ENCODE assay signal across 14 mouse cellular contexts in genomic region chr13:112415896-112416295, GRCm38 (mm10). TPM values are rescaled to one million over a fixed set of nuclear protein-coding genes. Genes with fewer than 3 reads are reported as not detected.
DNase-seq lines count a peak whose midpoint lies in the region; ATAC-seq and TF ChIP-seq lines count a peak whose summit lies in the region.
"Had no signal": no experiment of that assay in that cellular context is flagged by ENCODE, and none has a peak within 500 bp of the region (broad histone marks: within the 10 kb centered on the region; RNA-seq: fewer than 3 reads in every experiment).

No protein-coding gene starts in this region.

- no peak overlapping the region for H3K4me3 ChIP-seq in heart, embryonic 16.5 days (ENCODE audit: low read length)
- H3K4me3 ChIP-seq in lung, postnatal 0 days (ENCODE audit: low read depth, low read length) = no peak overlapping the region
- no peak overlapping the region for H3K4me3 ChIP-seq in lung, adult 2 months (replicated peaks; ENCODE audit: extremely low read depth, low read depth, low read length)
- no peak overlapping the region for H3K4me3 ChIP-seq in embryonic fibroblast, embryonic 13.5 days (ENCODE audit: insufficient read depth, low read length)
- no peak overlapping the region for H3K4me3 ChIP-seq in stomach, postnatal 0 days (ENCODE audit: low read depth, low read length)
- H3K4me3 ChIP-seq: midbrain, embryonic 12.5 days had no signal

- WGBS in heart, embryonic 16.5 days = 77% methylated on average over 6 of the region's 6 CpGs
- WGBS in lung, postnatal 0 days = 66% methylated on average over 6 of the region's 6 CpGs
- WGBS in lung, adult 2 months = 79% methylated on average over 6 of the region's 6 CpGs
- WGBS in stomach, postnatal 0 days = 75% methylated on average over 6 of the region's 6 CpGs

- H3K4me2 ChIP-seq in heart, embryonic 16.5 days (ENCODE audit: low read depth, low read length) = no peak overlapping the region
- H3K4me2 ChIP-seq in lung, postnatal 0 days (replicated peaks; ENCODE audit: low read depth, low read length) = no peak overlapping the region
- no peak overlapping the region for H3K4me2 ChIP-seq in stomach, postnatal 0 days (replicated peaks; ENCODE audit: low read depth)
- H3K4me2 ChIP-seq: midbrain, embryonic 12.5 days had no signal

- no peak for TF ChIP-seq EP300 in lung, postnatal 0 days (IDR thresholded peaks at IDR 0.05)
- no peak for TF ChIP-seq EP300 in stomach, postnatal 0 days (optimal IDR thresholded peaks at IDR 0.05)

- TF ChIP-seq CTCF in lung, postnatal 0 days (IDR thresholded peaks at IDR 0.05) = no peak
- no peak for TF ChIP-seq CTCF in lung, adult 2 months (IDR thresholded peaks at IDR 0.05; ENCODE audit: insufficient read depth, low read length)
- no peak for TF ChIP-seq CTCF in embryonic fibroblast, embryonic 13.5 days (IDR thresholded peaks at IDR 0.05; ENCODE audit: borderline replicate concordance, insufficient read depth, low read length)
- no peak for TF ChIP-seq CTCF in stomach, postnatal 0 days (IDR thresholded peaks at IDR 0.05; ENCODE audit: low read depth)

- H3K9ac ChIP-seq in heart, embryonic 16.5 days (ENCODE audit: low read length) = no peak overlapping the region
- no peak overlapping the region for H3K9ac ChIP-seq in lung, postnatal 0 days (replicated peaks; ENCODE audit: low read depth)
- no peak overlapping the region for H3K9ac ChIP-seq in stomach, postnatal 0 days (ENCODE audit: low read length)
- H3K9ac ChIP-seq: midbrain, embryonic 12.5 days had no signal

- TF ChIP-seq POLR2A in lung, adult 2 months (IDR thresholded peaks at IDR 0.05; ENCODE audit: borderline replicate concordance, extremely low read depth, low read depth, low read length) = no peak
- TF ChIP-seq POLR2A in embryonic fibroblast, embryonic 13.5 days (IDR thresholded peaks at IDR 0.05; ENCODE audit: low read depth, low read length) = no peak

- H3K9me3 ChIP-seq in heart, embryonic 16.5 days (replicated peaks; ENCODE audit: control insufficient read depth, low read length) = no peaks in the 10 kb centered on the region
- no peaks in the 10 kb centered on the region for H3K9me3 ChIP-seq in lung, postnatal 0 days (ENCODE audit: low read length)
- H3K9me3 ChIP-seq in stomach, postnatal 0 days (ENCODE audit: control insufficient read depth, low read length) = no peaks in the 10 kb centered on the region
- H3K9me3 ChIP-seq: midbrain, embryonic 12.5 days had no signal

- no peaks in the 10 kb centered on the region for H3K36me3 ChIP-seq in heart, embryonic 16.5 days (ENCODE audit: control insufficient read depth, insufficient read depth)
- no peaks in the 10 kb centered on the region for H3K36me3 ChIP-seq in lung, postnatal 0 days (ENCODE audit: insufficient read depth, low read length)
- H3K36me3 ChIP-seq in stomach, postnatal 0 days (ENCODE audit: control insufficient read depth, insufficient read depth, low read length) = no peaks in the 10 kb centered on the region
- H3K36me3 ChIP-seq: midbrain, embryonic 12.5 days had no signal

- peaks cover 11% of the 10 kb centered on the region for H3K4me1 ChIP-seq in heart, embryonic 16.5 days (ENCODE audit: control insufficient read depth, insufficient read depth, low read length)
- no peaks in the 10 kb centered on the region for H3K4me1 ChIP-seq in lung, postnatal 0 days (ENCODE audit: insufficient read depth, low read depth, low read length)
- no peaks in the 10 kb centered on the region for H3K4me1 ChIP-seq in lung, adult 2 months (ENCODE audit: control insufficient read depth, insufficient read depth, low read length)
- peaks cover 11% of the 10 kb centered on the region; the same call in 1 of the 2 replicates for H3K4me1 ChIP-seq in embryonic fibroblast, embryonic 13.5 days (ENCODE audit: control insufficient read depth, insufficient read depth, low read length)
- H3K4me1 ChIP-seq in stomach, postnatal 0 days (replicated peaks; ENCODE audit: control insufficient read depth, insufficient read depth) = no peaks in the 10 kb centered on the region; the same call in 1 of the 2 replicates

- 0 out of 2 replicates have a peak overlapping the region, but pooled peaks have one; percentile 34 for H3K27ac ChIP-seq in heart, embryonic 16.5 days (ENCODE audit: low read length)
- H3K27ac ChIP-seq in lung, postnatal 0 days (ENCODE audit: low read length) = 0 out of 2 replicates have a peak overlapping the region, but pooled peaks have one; percentile 28
- peak overlapping the region; percentile 98 for H3K27ac ChIP-seq in embryonic fibroblast, embryonic 13.5 days (ENCODE audit: insufficient read depth, low read length)
- H3K27ac ChIP-seq in stomach, postnatal 0 days (replicated peaks) = 0 out of 2 replicates have a peak overlapping the region, but pooled peaks have one; percentile 35
- H3K27ac ChIP-seq: midbrain, embryonic 12.5 days had no signal

- no peak for ATAC-seq in heart, embryonic 16.5 days (replicated peaks; ENCODE audit: extremely low read depth, insufficient read depth, low FRiP score)
- no peak for ATAC-seq in lung, postnatal 0 days
- no peak for ATAC-seq in stomach, postnatal 0 days (ENCODE audit: low FRiP score, low TSS enrichment)

- no peak for DNase-seq in heart, adult 8-10 months (ENCODE audit: low spot score)
- no peak for DNase-seq in lung, postnatal 0 days (ENCODE audit: low spot score)
- DNase-seq in lung, adult 2 months = no peak
- DNase-seq in stomach, postnatal 0 days (ENCODE audit: low spot score) = no peak
- DNase-seq in layer of hippocampus, adult 18-20 months (ENCODE audit: low spot score in 2 of 2) = no peak
- no peak for DNase-seq in right cerebral cortex, adult 18-20 months
- DNase-seq: adrenal gland, adult 8-10 months; cerebellum, adult 11-12 months; gastrocnemius, postnatal 36 days; kidney, adult 11 months; thymus, adult 2 months had no signal

- H3K27me3 ChIP-seq in heart, embryonic 16.5 days (ENCODE audit: control insufficient read depth, insufficient read depth, low read length) = no peaks in the 10 kb centered on the region
- H3K27me3 ChIP-seq in lung, postnatal 0 days (replicated peaks; ENCODE audit: insufficient read depth, low read length) = no peaks in the 10 kb centered on the region
- no peaks in the 10 kb centered on the region for H3K27me3 ChIP-seq in stomach, postnatal 0 days (ENCODE audit: control insufficient read depth, insufficient read depth, low read length)
- H3K27me3 ChIP-seq: midbrain, embryonic 12.5 days had no signal

RNA-seq across cellular contexts. Expression of gene Il6st, which starts 48.0 kb away (rescaled TPM):
- polyA plus RNA-seq in heart, embryonic 16.5 days (2015; fragmentation: Nextera tagmentation; extraction: Ambion mirVana) = 43.0 and 45.1 TPM in 2 replicates
- total RNA-seq in heart, adult 8-10 months (2022) = 100 to 1,000 TPM; 217 to 273 (median 230) TPM
- 30.4 and 33.7 TPM in 2 replicates for polyA plus RNA-seq in lung, postnatal 0 days (2015; fragmentation: Nextera tagmentation; extraction: Ambion mirVana)
- polyA plus RNA-seq in lung, adult 2 months (2012; rRNA removed) = 45.4 and 60.5 TPM in 2 replicates
- polyA plus RNA-seq in embryonic fibroblast, embryonic 13.5 days (2011; ENCODE audit: insufficient read length, low read depth, missing spikeins) = 363 and 515 TPM in 2 replicates
- 22.2 and 25.8 TPM in 2 replicates for polyA plus RNA-seq in stomach, postnatal 0 days (2015; fragmentation: Nextera tagmentation; extraction: Ambion mirVana)
- total RNA-seq in layer of hippocampus, adult 18-20 months (2021) = 10 to 100 TPM; 75.8 to 84.6 TPM

Comparison
In these comparisons a context has a peak if more than half of its experiments do, and no peak if none do; other contexts are left out.
1. H3K27ac ChIP-seq: peak in every context shown above with its lines; median percentile 98 in embryonic fibroblast, embryonic 13.5 days; 35 in stomach, postnatal 0 days; 34 in heart, embryonic 16.5 days; 28 in lung, postnatal 0 days.